Mouse (Mus musculus): ENCODE results near the gene Cep68.

The Cep68 gene

DNA sequence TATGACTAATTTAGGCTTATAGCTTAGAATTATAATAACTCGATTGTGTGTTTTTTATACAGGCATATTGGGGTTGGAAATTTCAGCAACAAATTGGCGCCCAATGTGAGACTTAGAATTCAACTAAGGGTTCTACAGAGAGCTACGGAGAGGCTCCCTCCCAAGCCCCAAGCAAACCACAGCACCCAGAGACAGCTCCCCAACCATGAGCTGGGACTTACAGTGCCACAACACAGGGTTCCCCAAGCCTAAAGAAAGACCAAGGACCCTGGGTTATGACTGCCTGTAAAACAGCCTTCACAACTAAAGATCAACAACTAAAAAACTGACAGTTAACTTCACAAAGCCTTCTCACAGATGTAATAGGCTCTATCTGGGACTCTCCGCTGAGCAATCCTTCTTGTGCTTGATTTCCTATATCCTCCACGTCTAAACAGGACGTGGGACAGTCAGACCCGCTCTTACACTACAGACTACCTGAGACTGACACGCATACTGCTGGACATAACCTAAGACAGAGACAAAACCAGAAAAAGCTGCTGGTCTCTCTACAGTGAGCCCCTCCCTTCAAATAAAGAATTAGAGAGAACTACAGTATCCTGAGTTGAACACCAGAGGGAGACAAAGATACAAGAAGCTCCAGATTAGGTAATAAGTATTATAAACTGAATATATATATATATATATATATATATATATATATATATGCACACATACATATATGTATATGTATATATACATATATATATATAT, 13.6 kb upstream of the Cep68 start:
- no peaks in the 10 kb centered on the region for H3K36me3 ChIP-seq (ENCODE audit: insufficient read depth, low read length)
- peaks cover 9% of the 10 kb centered on the region for H3K9me3 ChIP-seq (ENCODE audit: low read length)
- TF ChIP-seq POU5F1 (IDR thresholded peaks at IDR 0.05; ENCODE audit: borderline replicate concordance, low read length) = no peak
- TF ChIP-seq CTCF (conservative IDR thresholded peaks at IDR 0.05; ENCODE audit: low read length) = peak; percentile 25; the same call in 1 of the 2 replicates
- no peak for TF ChIP-seq NANOG (IDR thresholded peaks at IDR 0.05; ENCODE audit: borderline replicate concordance, low read length)
- no peak overlapping the region for H3K4me3 ChIP-seq (replicated peaks; ENCODE audit: low read length)
- no peaks in the 10 kb centered on the region for H3K27me3 ChIP-seq (ENCODE audit: insufficient read depth, low read length)
- no peaks in the 10 kb centered on the region for H3K4me1 ChIP-seq (replicated peaks; ENCODE audit: low read depth, low read length)

- H3K4me3 ChIP-seq (replicated peaks; ENCODE audit: low read length) = no peak overlapping the region
- H3K27me3 ChIP-seq (ENCODE audit: insufficient read depth, low read length) = no peaks in the 10 kb centered on the region
- no peak for TF ChIP-seq NANOG (IDR thresholded peaks at IDR 0.05; ENCODE audit: borderline replicate concordance, low read length)
- no peak for TF ChIP-seq POU5F1 (IDR thresholded peaks at IDR 0.05; ENCODE audit: borderline replicate concordance, low read length)
- no peak for TF ChIP-seq CTCF (conservative IDR thresholded peaks at IDR 0.05; ENCODE audit: low read length)
- H3K9me3 ChIP-seq (ENCODE audit: low read length) = no peaks in the 10 kb centered on the region
- H3K4me1 ChIP-seq (replicated peaks; ENCODE audit: low read depth, low read length) = peaks cover 15% of the 10 kb centered on the region
- H3K36me3 ChIP-seq (ENCODE audit: insufficient read depth, low read length) = no peaks in the 10 kb centered on the region
These were observed 5.6 kb upstream of the Cep68 start for GRCm38 (mm10) chr11:20254791-20255190.

GRCm38 (mm10) chr11:20253088-20253487, 3.9 kb upstream of the Cep68 start:
- no peaks in the 10 kb centered on the region for H3K27me3 ChIP-seq (ENCODE audit: insufficient read depth, low read length)
- peaks cover 20% of the 10 kb centered on the region for H3K4me1 ChIP-seq (replicated peaks; ENCODE audit: low read depth, low read length)
- no peaks in the 10 kb centered on the region for H3K9me3 ChIP-seq (ENCODE audit: low read length)
- no peak overlapping the region for H3K4me3 ChIP-seq (replicated peaks; ENCODE audit: low read length)
- no peak for TF ChIP-seq CTCF (conservative IDR thresholded peaks at IDR 0.05; ENCODE audit: low read length)
- TF ChIP-seq POU5F1 (IDR thresholded peaks at IDR 0.05; ENCODE audit: borderline replicate concordance, low read length) = no peak
- no peak for TF ChIP-seq NANOG (IDR thresholded peaks at IDR 0.05; ENCODE audit: borderline replicate concordance, low read length)
- no peaks in the 10 kb centered on the region for H3K36me3 ChIP-seq (ENCODE audit: insufficient read depth, low read length)

- H3K27me3 ChIP-seq (ENCODE audit: insufficient read depth, low read length) = no peaks in the 10 kb centered on the region
- H3K4me3 ChIP-seq (replicated peaks; ENCODE audit: low read length) = peak overlapping the region; percentile 98
- peaks cover 21% of the 10 kb centered on the region for H3K36me3 ChIP-seq (ENCODE audit: insufficient read depth, low read length)
- no peaks in the 10 kb centered on the region for H3K9me3 ChIP-seq (ENCODE audit: low read length)
- TF ChIP-seq CTCF (conservative IDR thresholded peaks at IDR 0.05; ENCODE audit: low read length) = no peak
- TF ChIP-seq POU5F1 (IDR thresholded peaks at IDR 0.05; ENCODE audit: borderline replicate concordance, low read length) = no peak
- no peak for TF ChIP-seq NANOG (IDR thresholded peaks at IDR 0.05; ENCODE audit: borderline replicate concordance, low read length)
- H3K4me1 ChIP-seq (replicated peaks; ENCODE audit: low read depth, low read length) = peaks cover 43% of the 10 kb centered on the region
These were observed 1.4 kb upstream of the Cep68 start for GRCm38 (mm10) chr11:20250476-20251178.

DNA sequence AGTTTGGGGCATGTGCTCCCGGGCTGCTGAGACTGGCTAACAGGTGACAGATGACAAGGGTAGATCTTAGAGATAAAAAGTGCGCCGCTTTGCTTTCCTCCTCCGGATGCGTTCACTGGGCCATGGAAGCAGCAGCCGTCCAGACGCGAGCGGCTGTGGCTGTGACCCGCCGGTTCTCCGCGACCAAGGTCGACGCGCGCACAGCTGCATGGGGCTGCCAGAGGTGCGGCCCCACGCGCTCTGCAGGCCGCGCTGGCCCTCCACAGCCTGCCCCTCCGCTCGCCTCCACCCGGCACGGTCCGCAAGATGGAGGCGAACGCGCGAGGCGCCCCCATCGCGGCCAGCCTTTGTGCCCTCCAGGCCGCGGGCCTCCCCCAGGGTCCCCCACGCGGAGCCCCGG, 389 bp downstream of the Cep68 start:
- TF ChIP-seq CTCF (conservative IDR thresholded peaks at IDR 0.05; ENCODE audit: low read length) (no peak), NANOG (IDR thresholded peaks at IDR 0.05; ENCODE audit: borderline replicate concordance, low read length) (no peak), POU5F1 (IDR thresholded peaks at IDR 0.05; ENCODE audit: borderline replicate concordance, low read length) (no peak)
- no peaks in the 10 kb centered on the region for H3K27me3 ChIP-seq (ENCODE audit: insufficient read depth, low read length)
- peak overlapping the region; percentile 98 for H3K4me3 ChIP-seq (replicated peaks; ENCODE audit: low read length)
- H3K4me1 ChIP-seq (replicated peaks; ENCODE audit: low read depth, low read length) = peaks cover 61% of the 10 kb centered on the region
- H3K9me3 ChIP-seq (ENCODE audit: low read length) = no peaks in the 10 kb centered on the region
- H3K36me3 ChIP-seq (ENCODE audit: insufficient read depth, low read length) = peaks cover 38% of the 10 kb centered on the region

- Histone ChIP-seq H3K4me1 (replicated peaks; ENCODE audit: low read depth, low read length) (peaks cover 67% of the 10 kb centered on the region), H3K27me3 (ENCODE audit: insufficient read depth, low read length) (no peaks in the 10 kb centered on the region), H3K4me3 (replicated peaks; ENCODE audit: low read length) (peak overlapping the region; percentile 98), H3K9me3 (ENCODE audit: low read length) (no peaks in the 10 kb centered on the region), H3K36me3 (ENCODE audit: insufficient read depth, low read length) (peaks cover 38% of the 10 kb centered on the region)
- TF ChIP-seq CTCF (conservative IDR thresholded peaks at IDR 0.05; ENCODE audit: low read length) (no peak), NANOG (IDR thresholded peaks at IDR 0.05; ENCODE audit: borderline replicate concordance, low read length) (no peak), POU5F1 (IDR thresholded peaks at IDR 0.05; ENCODE audit: borderline replicate concordance, low read length) (no peak)
These were observed 952 bp downstream of the Cep68 start for GRCm38 (mm10) chr11:20248277-20248676.

DNA sequence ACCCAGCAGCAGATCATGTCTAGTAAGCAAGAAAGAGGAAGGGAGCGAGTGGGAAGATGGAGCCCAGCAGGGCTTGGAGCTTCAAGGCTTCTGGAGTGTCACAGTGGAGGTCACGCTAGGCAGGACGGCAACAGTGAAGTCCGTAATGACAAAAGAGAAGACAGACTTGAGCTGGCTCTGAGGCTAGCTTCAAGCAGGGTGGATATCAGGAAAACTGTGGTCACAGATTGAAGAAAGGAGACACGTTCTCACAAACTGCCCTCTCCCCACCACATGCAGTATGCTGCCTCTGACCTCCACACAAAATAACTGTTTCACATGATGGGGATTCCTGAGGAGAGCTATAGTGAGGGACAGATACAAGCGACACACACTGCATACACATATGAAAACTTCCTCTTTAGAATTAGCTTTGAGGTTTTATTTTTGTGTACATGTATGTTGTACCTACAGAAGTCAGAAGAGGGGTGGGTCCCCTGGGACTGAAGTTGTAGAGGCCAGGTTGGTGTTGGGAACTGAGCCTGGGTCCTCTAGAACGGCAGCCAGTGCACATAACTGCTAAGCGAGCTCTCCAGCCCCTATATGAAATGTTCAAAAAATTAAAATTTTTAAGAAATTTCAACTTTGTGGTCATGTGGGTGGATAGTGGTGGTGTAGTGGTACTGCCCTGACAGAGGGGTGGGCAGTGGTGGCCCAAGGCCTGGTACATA, 1.9 kb downstream of the Cep68 start:
- H3K4me3 ChIP-seq (replicated peaks; ENCODE audit: low read length) = peak overlapping the region; percentile 41

DNA sequence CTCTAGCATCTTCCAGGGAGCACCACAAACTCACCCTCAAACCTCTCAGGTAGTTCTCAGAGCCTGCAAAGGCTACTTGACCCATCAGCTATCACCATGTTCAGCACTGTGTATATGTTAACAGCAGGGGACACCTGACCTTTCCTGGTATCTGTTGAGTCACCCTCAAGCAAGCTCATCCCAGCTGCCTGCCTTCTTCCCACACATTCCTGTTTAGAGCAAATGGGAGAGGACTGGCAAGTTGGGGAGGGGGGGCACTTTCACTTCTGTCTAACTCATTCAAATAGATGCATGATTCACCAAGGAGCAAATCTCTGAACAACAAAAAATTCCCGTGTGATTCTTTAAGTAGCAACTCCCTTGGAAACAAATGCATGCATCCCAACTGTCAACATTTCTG, 2.6 kb downstream of the Cep68 start:
- Histone ChIP-seq H3K27me3 (ENCODE audit: insufficient read depth, low read length) (no peaks in the 10 kb centered on the region), H3K4me1 (replicated peaks; ENCODE audit: low read depth, low read length) (peaks cover 83% of the 10 kb centered on the region), H3K36me3 (ENCODE audit: insufficient read depth, low read length) (peaks cover 53% of the 10 kb centered on the region), H3K4me3 (replicated peaks; ENCODE audit: low read length) (peak overlapping the region; percentile 41; the same call in 1 of the 2 replicates), H3K9me3 (ENCODE audit: low read length) (no peaks in the 10 kb centered on the region)
- TF ChIP-seq POU5F1 (IDR thresholded peaks at IDR 0.05; ENCODE audit: borderline replicate concordance, low read length) (no peak), NANOG (IDR thresholded peaks at IDR 0.05; ENCODE audit: borderline replicate concordance, low read length) (no peak), CTCF (conservative IDR thresholded peaks at IDR 0.05; ENCODE audit: low read length) (no peak)

More for the DNA sequence above, 1.9 kb downstream of the Cep68 start:
- Histone ChIP-seq H3K4me1 (replicated peaks; ENCODE audit: low read depth, low read length) (peaks cover 76% of the 10 kb centered on the region), H3K9me3 (ENCODE audit: low read length) (no peaks in the 10 kb centered on the region), H3K36me3 (ENCODE audit: insufficient read depth, low read length) (peaks cover 47% of the 10 kb centered on the region), H3K27me3 (ENCODE audit: insufficient read depth, low read length) (no peaks in the 10 kb centered on the region)
- no peak for TF ChIP-seq POU5F1 (IDR thresholded peaks at IDR 0.05; ENCODE audit: borderline replicate concordance, low read length)
- TF ChIP-seq NANOG (IDR thresholded peaks at IDR 0.05; ENCODE audit: borderline replicate concordance, low read length) = no peak
- no peak for TF ChIP-seq CTCF (conservative IDR thresholded peaks at IDR 0.05; ENCODE audit: low read length)
